ENCODE assay signal across 10 mouse cellular contexts in the genomic region with DNA sequence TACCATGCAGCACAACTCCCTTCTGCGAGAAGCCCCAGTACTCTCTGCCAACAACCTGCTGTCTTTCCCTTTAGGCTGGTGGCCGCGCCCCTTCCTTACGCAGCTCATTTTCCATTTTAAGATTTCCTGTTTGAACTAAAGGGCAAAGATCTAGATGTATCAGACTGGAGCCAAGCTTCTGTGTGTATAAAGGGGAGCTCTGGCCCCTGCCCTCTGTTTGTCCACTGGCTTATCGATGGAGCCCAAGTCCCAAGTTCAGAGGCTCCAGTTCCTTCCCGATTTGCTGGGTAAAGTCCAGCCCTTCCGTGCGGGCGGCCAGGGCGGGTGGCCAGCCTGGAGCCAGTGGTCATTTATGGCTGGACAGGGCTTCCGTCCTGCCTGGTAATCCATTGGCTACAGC.
DNase-seq lines count a peak whose midpoint lies in the region; ATAC-seq and TF ChIP-seq lines count a peak whose summit lies in the region.
"Had no signal": no experiment of that assay in that cellular context is flagged by ENCODE, and none has a peak within 500 bp of the region (broad histone marks: within the 10 kb centered on the region; RNA-seq: fewer than 3 reads in every experiment).

No protein-coding gene starts in this region.

- H3K9me3 ChIP-seq in liver, embryonic 14.5 days (ENCODE audit: control insufficient read depth, low read length) = no peaks in the 10 kb centered on the region
- no peaks in the 10 kb centered on the region for H3K9me3 ChIP-seq in stomach, embryonic 14.5 days (ENCODE audit: control insufficient read depth, low read depth, low read length)
- H3K9me3 ChIP-seq in forebrain, embryonic 15.5 days = no peaks in the 10 kb centered on the region
- H3K9me3 ChIP-seq in midbrain, embryonic 13.5 days = no peaks in the 10 kb centered on the region

- no peaks in the 10 kb centered on the region for H3K36me3 ChIP-seq in liver, embryonic 14.5 days (replicated peaks; ENCODE audit: control insufficient read depth, insufficient read depth, low read depth)
- no peaks in the 10 kb centered on the region for H3K36me3 ChIP-seq in stomach, embryonic 14.5 days (ENCODE audit: control insufficient read depth, insufficient read depth, low read length)
- H3K36me3 ChIP-seq in forebrain, embryonic 15.5 days = no peaks in the 10 kb centered on the region
- H3K36me3 ChIP-seq in midbrain, embryonic 13.5 days = no peaks in the 10 kb centered on the region

- H3K4me1 ChIP-seq in liver, embryonic 14.5 days (replicated peaks; ENCODE audit: control insufficient read depth in 2 of 2, insufficient read depth in 2 of 2, low read length in 1 of 2) = no peaks in the 10 kb centered on the region; a peak in 1 of 4 replicates
- no peaks in the 10 kb centered on the region for H3K4me1 ChIP-seq in stomach, embryonic 14.5 days (ENCODE audit: control insufficient read depth, insufficient read depth, low read length)
- H3K4me1 ChIP-seq in forebrain, embryonic 15.5 days = peaks cover 5% of the 10 kb centered on the region
- no peaks in the 10 kb centered on the region for H3K4me1 ChIP-seq in midbrain, embryonic 13.5 days (replicated peaks)

- 51% methylated on average over 11 of the region's 11 CpGs for WGBS in liver, embryonic 14.5 days (ENCODE audit: insufficient replicate concordance)
- 71% methylated on average over 11 of the region's 11 CpGs for WGBS in stomach, embryonic 14.5 days
- 90% methylated on average over 11 of the region's 11 CpGs for WGBS in forebrain, embryonic 15.5 days
- WGBS in midbrain, embryonic 13.5 days = 95% methylated on average over 11 of the region's 11 CpGs

- peak; percentile 58 for DNase-seq in gastrocnemius, adult 2 months
- DNase-seq in gastrocnemius, postnatal 10 days = no peak
- DNase-seq in heart, postnatal 4 days = peak; percentile 33
- DNase-seq in liver, embryonic 14.5 days (ENCODE audit: low read depth in 3 of 3, low spot score in 3 of 3) = no peak
- no peak for DNase-seq in ovary, postnatal 10 days (ENCODE audit: low spot score)

- no peak for TF ChIP-seq EP300 in liver, embryonic 14.5 days (IDR thresholded peaks at IDR 0.05; ENCODE audit: low read depth)

- no peak overlapping the region for H3K9ac ChIP-seq in liver, embryonic 14.5 days (replicated peaks)
- H3K9ac ChIP-seq in stomach, embryonic 14.5 days (replicated peaks; ENCODE audit: low read depth, low read length) = no peak overlapping the region
- no peak overlapping the region for H3K9ac ChIP-seq in forebrain, embryonic 15.5 days (replicated peaks)
- no peak overlapping the region for H3K9ac ChIP-seq in midbrain, embryonic 13.5 days (replicated peaks)

- H3K4me3 ChIP-seq in gastrocnemius, adult 2 months = peak overlapping the region; percentile 53
- no peak overlapping the region for H3K4me3 ChIP-seq in liver, embryonic 14.5 days (ENCODE audit: insufficient read depth in 1 of 2, low read depth in 2 of 2, low read length in 2 of 2)
- H3K4me3 ChIP-seq in stomach, embryonic 14.5 days (ENCODE audit: low read depth, low read length) = no peak overlapping the region
- H3K4me3 ChIP-seq in forebrain, embryonic 15.5 days = no peak overlapping the region
- no peak overlapping the region for H3K4me3 ChIP-seq in midbrain, embryonic 13.5 days (replicated peaks)
- H3K4me3 ChIP-seq: left cerebral cortex, adult 2 months; myocyte had no signal

- no peaks in the 10 kb centered on the region for H3K27me3 ChIP-seq in liver, embryonic 14.5 days (ENCODE audit: control insufficient read depth, insufficient read depth, low read length)
- H3K27me3 ChIP-seq in stomach, embryonic 14.5 days (ENCODE audit: control insufficient read depth, insufficient read depth, low read length) = no peaks in the 10 kb centered on the region
- H3K27me3 ChIP-seq in forebrain, embryonic 15.5 days = no peaks in the 10 kb centered on the region
- no peaks in the 10 kb centered on the region for H3K27me3 ChIP-seq in midbrain, embryonic 13.5 days

- no peak for TF ChIP-seq CTCF in gastrocnemius, adult 2 months (IDR thresholded peaks at IDR 0.05)
- no peak for TF ChIP-seq CTCF in liver, embryonic 14.5 days (IDR thresholded peaks at IDR 0.05; ENCODE audit: low read depth)

- no peak overlapping the region for H3K4me2 ChIP-seq in liver, embryonic 14.5 days (ENCODE audit: low read depth)
- H3K4me2 ChIP-seq in stomach, embryonic 14.5 days (replicated peaks; ENCODE audit: low read depth, low read length) = no peak overlapping the region
- no peak overlapping the region for H3K4me2 ChIP-seq in forebrain, embryonic 15.5 days (replicated peaks)
- H3K4me2 ChIP-seq in midbrain, embryonic 13.5 days (replicated peaks) = no peak overlapping the region

- H3K27ac ChIP-seq in gastrocnemius, adult 2 months = peak overlapping the region; percentile 71
- H3K27ac ChIP-seq in liver, embryonic 14.5 days = no peak overlapping the region
- H3K27ac ChIP-seq in stomach, embryonic 14.5 days (ENCODE audit: low read length) = no peak overlapping the region
- H3K27ac ChIP-seq in forebrain, embryonic 15.5 days (replicated peaks) = no peak overlapping the region
- no peak overlapping the region for H3K27ac ChIP-seq in midbrain, embryonic 13.5 days
- H3K27ac ChIP-seq: left cerebral cortex, adult 2 months had no signal

- ATAC-seq in liver, embryonic 14.5 days (ENCODE audit: insufficient read depth) = peak; percentile 6; the same call in 1 of the 2 replicates
- 0 out of 2 replicates have a peak, but pooled peaks have one; percentile 47 for ATAC-seq in stomach, embryonic 14.5 days (ENCODE audit: insufficient number of reproducible peaks, insufficient read depth, low FRiP score, low read depth)
- ATAC-seq in forebrain, embryonic 15.5 days (replicated peaks) = no peak
- no peak for ATAC-seq in midbrain, embryonic 13.5 days

- intact Hi-C loops in gastrocnemius, adult 2 months (cut with DNase I) = loop anchor here (5.0 kb wide), 1 partner anchor 47 kb away; no protein-coding TSS in a partner anchor

Comparison
In these comparisons a context has a peak if more than half of its experiments do, and no peak if none do; other contexts are left out.
1. DNase-seq: peak in gastrocnemius, adult 2 months (single experiment) and heart, postnatal 4 days (single experiment); none in gastrocnemius, postnatal 10 days (single experiment), liver, embryonic 14.5 days (0 of 3) and ovary, postnatal 10 days (single experiment).
2. ATAC-seq: peak in liver, embryonic 14.5 days (single experiment) and stomach, embryonic 14.5 days (single experiment); none in forebrain, embryonic 15.5 days (single experiment) and midbrain, embryonic 13.5 days (single experiment).